Comparison of ENCODE assay signal across 7 mouse cellular contexts in genomic region chr3:103140095-103140838, GRCm38 (mm10). TPM values are rescaled to one million over a fixed set of nuclear protein-coding genes. Genes with fewer than 3 reads are reported as not detected.
DNase-seq lines count a peak whose midpoint lies in the region; ATAC-seq lines count a peak whose summit lies in the region.
"Not testable (repeated sequence)": the region's sequence is repeated elsewhere in the genome, so short reads cannot be mapped to it uniquely, and the experiment has no call there.

No protein-coding gene starts in this region.

- not testable (repeated sequence) for H3K9me3 ChIP-seq in forebrain, embryonic 10.5 days; heart, embryonic 13.5 days; kidney, embryonic 14.5 days (ENCODE audit: control insufficient read depth, low read length); liver, embryonic 11.5 days (ENCODE audit: control insufficient read depth, low read length)

- DNase-seq in adrenal gland, postnatal 10 days = peak; percentile 18
- not testable (repeated sequence) for DNase-seq in forebrain, embryonic 10.5 days (ENCODE audit: extremely low spot score, low spot score); liver, embryonic 11.5 days (ENCODE audit: low spot score)
- peak; percentile 40 to 44 for DNase-seq in lung, postnatal 4 days
- DNase-seq in spleen, postnatal 36 days (ENCODE audit: low spot score in 2 of 2) = peak; percentile 10 to 45

- H3K9ac ChIP-seq in heart, embryonic 13.5 days = peak overlapping the region; percentile 54
- not testable (repeated sequence) for H3K9ac ChIP-seq in kidney, embryonic 14.5 days (ENCODE audit: low read depth, low read length)
- H3K9ac ChIP-seq in liver, embryonic 11.5 days (ENCODE audit: low read depth, low read length) = peak overlapping the region; percentile 59

- not testable (repeated sequence) for ATAC-seq in heart, embryonic 13.5 days (ENCODE audit: extremely low read depth, insufficient number of reproducible peaks, low FRiP score, low TSS enrichment); kidney, embryonic 14.5 days (ENCODE audit: low FRiP score, low TSS enrichment)
- ATAC-seq in liver, embryonic 11.5 days (replicated peaks; ENCODE audit: low FRiP score) = peak; percentile 92

- H3K4me2 ChIP-seq in heart, embryonic 13.5 days = peak overlapping the region; percentile 63
- 0 out of 2 replicates have a peak overlapping the region, but pooled peaks have one; percentile 10 for H3K4me2 ChIP-seq in kidney, embryonic 14.5 days (replicated peaks; ENCODE audit: low read depth, low read length)
- peak overlapping the region; percentile 56 for H3K4me2 ChIP-seq in liver, embryonic 11.5 days

- H3K4me3 ChIP-seq in forebrain, embryonic 10.5 days; kidney, embryonic 14.5 days (ENCODE audit: low read length): not testable (repeated sequence)
- H3K4me3 ChIP-seq in heart, embryonic 13.5 days = peak overlapping the region; percentile 35
- H3K4me3 ChIP-seq in liver, embryonic 11.5 days (ENCODE audit: low read depth, low read length) = peak overlapping the region; percentile 32; the same call in 1 of the 2 replicates

- H3K4me1 ChIP-seq in forebrain, embryonic 10.5 days; kidney, embryonic 14.5 days (ENCODE audit: control insufficient read depth, insufficient read depth, low read length): not testable (repeated sequence)
- H3K4me1 ChIP-seq in heart, embryonic 13.5 days = peaks cover 20% of the 10 kb centered on the region
- H3K4me1 ChIP-seq in liver, embryonic 11.5 days (replicated peaks; ENCODE audit: control insufficient read depth, insufficient read depth, low read length) = peaks cover 11% of the 10 kb centered on the region

- not testable (repeated sequence) for H3K36me3 ChIP-seq in forebrain, embryonic 10.5 days (replicated peaks); kidney, embryonic 14.5 days (ENCODE audit: control insufficient read depth, insufficient read depth, low read length); liver, embryonic 11.5 days (ENCODE audit: control insufficient read depth, insufficient read depth, low read length)
- peaks cover 13% of the 10 kb centered on the region for H3K36me3 ChIP-seq in heart, embryonic 13.5 days

- H3K27ac ChIP-seq in forebrain, embryonic 10.5 days = 0 out of 2 replicates have a peak overlapping the region, but pooled peaks have one; percentile 20
- peak overlapping the region; percentile 71 for H3K27ac ChIP-seq in heart, embryonic 13.5 days (replicated peaks)
- H3K27ac ChIP-seq in kidney, embryonic 14.5 days (ENCODE audit: low read depth, low read length) = not testable (repeated sequence)
- peak overlapping the region; percentile 66 for H3K27ac ChIP-seq in liver, embryonic 11.5 days (ENCODE audit: low read depth, low read length)

- 81% methylated on average over 11 of the region's 11 CpGs for WGBS in forebrain, embryonic 10.5 days
- WGBS in heart, embryonic 13.5 days = 33% methylated on average over 11 of the region's 11 CpGs
- WGBS in kidney, embryonic 14.5 days = 48% methylated on average over 11 of the region's 11 CpGs
- WGBS in liver, embryonic 11.5 days = 34% methylated on average over 11 of the region's 11 CpGs

- H3K27me3 ChIP-seq in forebrain, embryonic 10.5 days (ENCODE audit: poor library complexity, severe bottlenecking); heart, embryonic 13.5 days (replicated peaks); kidney, embryonic 14.5 days (ENCODE audit: control insufficient read depth, insufficient read depth, low read length); liver, embryonic 11.5 days (replicated peaks; ENCODE audit: control insufficient read depth, insufficient read depth, low read length): not testable (repeated sequence)

RNA-seq across cellular contexts. Expression of gene Bcas2, which starts 31.2 kb away (rescaled TPM):
- total RNA-seq in adrenal gland, postnatal 10 days (2021) = 10 to 100 TPM; 51.7 to 59.0 TPM
- polyA plus RNA-seq in forebrain, embryonic 10.5 days (2016; fragmentation: Nextera tagmentation; extraction: Ambion mirVana) = 244 and 253 TPM in 2 replicates
- polyA plus RNA-seq in heart, embryonic 13.5 days (2015; fragmentation: Nextera tagmentation; extraction: Ambion mirVana) = 121 and 139 TPM in 2 replicates
- polyA plus RNA-seq in kidney, embryonic 14.5 days (2014; fragmentation: Nextera tagmentation; extraction: Ambion mirVana) = 195 and 223 TPM in 2 replicates
- 272 and 278 TPM in 2 replicates for polyA plus RNA-seq in liver, embryonic 11.5 days (2014; fragmentation: Nextera tagmentation; extraction: Ambion mirVana)

RNA-seq across cellular contexts. Expression of gene Dennd2c, which starts 37.9 kb away (rescaled TPM):
- total RNA-seq in adrenal gland, postnatal 10 days (2021) = 1 to 10 TPM; 2.0 to 3.4 TPM
- 1.8 and 2.3 TPM in 2 replicates for polyA plus RNA-seq in forebrain, embryonic 10.5 days (2016; fragmentation: Nextera tagmentation; extraction: Ambion mirVana)
- polyA plus RNA-seq in heart, embryonic 13.5 days (2015; fragmentation: Nextera tagmentation; extraction: Ambion mirVana) = 3.0 and 3.7 TPM in 2 replicates
- polyA plus RNA-seq in kidney, embryonic 14.5 days (2014; fragmentation: Nextera tagmentation; extraction: Ambion mirVana) = 2.2 and 3.6 TPM in 2 replicates
- 8.2 and 8.8 TPM in 2 replicates for polyA plus RNA-seq in liver, embryonic 11.5 days (2014; fragmentation: Nextera tagmentation; extraction: Ambion mirVana)

Comparison
In these comparisons a context has a peak if more than half of its experiments do, and no peak if none do; other contexts are left out.
1. H3K4me2 ChIP-seq: peak in every context shown above with its lines; median percentile 63 in heart, embryonic 13.5 days; 56 in liver, embryonic 11.5 days; 10 in kidney, embryonic 14.5 days.